Mouse (Mus musculus): ENCODE results near the gene Gm10188. TPM values are rescaled to one million over a fixed set of nuclear protein-coding genes. Genes with fewer than 3 reads are reported as not detected.

The Gm10188 gene
- polyA plus RNA-seq (2014; fragmentation: Nextera tagmentation; extraction: Ambion mirVana) = not detected in 2 replicates

- no peak within 1 kb of the TSS for H3K9ac ChIP-seq (ENCODE audit: low read length)
- no peaks in the 10 kb centered on the region for H3K27me3 ChIP-seq (ENCODE audit: control insufficient read depth, insufficient read depth, low read length)
- H3K27ac ChIP-seq (replicated peaks; ENCODE audit: low read depth, low read length) = no peak within 1 kb of the TSS
- no peaks in the 10 kb centered on the region for H3K36me3 ChIP-seq (ENCODE audit: control insufficient read depth, insufficient read depth, low read length)
- H3K4me2 ChIP-seq (ENCODE audit: low read depth, severe bottlenecking) = no peak within 1 kb of the TSS
- 87% methylated on average over 3 of the region's 3 CpGs for WGBS
- no peaks in the 10 kb centered on the region for H3K4me1 ChIP-seq (ENCODE audit: control insufficient read depth, insufficient read depth, low read length)
- DNase-seq (ENCODE audit: low spot score) (no peak), ATAC-seq (ENCODE audit: insufficient number of reproducible peaks, low FRiP score, low TSS enrichment, low read depth) (no peak)
- no peaks in the 10 kb centered on the region for H3K9me3 ChIP-seq (ENCODE audit: control insufficient read depth, low read length)
- H3K4me3 ChIP-seq (ENCODE audit: low read depth, low read length) = no peak within 1 kb of the TSS
Observed at GRCm38 (mm10) chr1:132229667-132230066, at the start of gene Gm10188. TSS of gene Gm10188 (minus strand) at chr1:132229767.

GRCm38 (mm10) chr1:132277124-132277523 is 47.6 kb upstream of the Gm10188 start:
- Histone ChIP-seq H3K9me3 (ENCODE audit: control insufficient read depth, low read length) (no peaks in the 10 kb centered on the region), H3K4me3 (ENCODE audit: low read depth, low read length) (no peak overlapping the region), H3K27ac (replicated peaks; ENCODE audit: low read depth, low read length) (no peak overlapping the region), H3K27me3 (ENCODE audit: control insufficient read depth, insufficient read depth, low read length) (no peaks in the 10 kb centered on the region), H3K4me1 (ENCODE audit: control insufficient read depth, insufficient read depth, low read length) (no peaks in the 10 kb centered on the region), H3K9ac (ENCODE audit: low read length) (no peak overlapping the region), H3K36me3 (ENCODE audit: control insufficient read depth, insufficient read depth, low read length) (no peaks in the 10 kb centered on the region), H3K4me2 (ENCODE audit: low read depth, severe bottlenecking) (no peak overlapping the region)
- 53% methylated on average over 6 of the region's 6 CpGs for WGBS
- DNase-seq (ENCODE audit: low spot score) = no peak
- no peak for ATAC-seq (ENCODE audit: insufficient number of reproducible peaks, low FRiP score, low TSS enrichment, low read depth)

- Histone ChIP-seq H3K4me1 (ENCODE audit: control insufficient read depth, insufficient read depth, low read length) (no peaks in the 10 kb centered on the region), H3K36me3 (ENCODE audit: control insufficient read depth, insufficient read depth, low read length) (no peaks in the 10 kb centered on the region), H3K4me2 (ENCODE audit: low read depth, severe bottlenecking) (no peak overlapping the region), H3K4me3 (ENCODE audit: low read depth, low read length) (no peak overlapping the region), H3K27me3 (ENCODE audit: control insufficient read depth, insufficient read depth, low read length) (no peaks in the 10 kb centered on the region), H3K27ac (replicated peaks; ENCODE audit: low read depth, low read length) (no peak overlapping the region), H3K9me3 (ENCODE audit: control insufficient read depth, low read length) (no peaks in the 10 kb centered on the region), H3K9ac (ENCODE audit: low read length) (no peak overlapping the region)
- DNase-seq (ENCODE audit: low spot score) (no peak), ATAC-seq (ENCODE audit: insufficient number of reproducible peaks, low FRiP score, low TSS enrichment, low read depth) (no peak)
- WGBS = 66% methylated on average over 3 of the region's 3 CpGs
Observed at GRCm38 (mm10) chr1:132276694-132277093, 47.1 kb upstream of the Gm10188 start.

GRCm38 (mm10) chr1:132271237-132271636 is 41.7 kb upstream of the Gm10188 start:
- Histone ChIP-seq H3K27ac (replicated peaks; ENCODE audit: low read depth, low read length) (no peak overlapping the region), H3K4me3 (ENCODE audit: low read depth, low read length) (no peak overlapping the region), H3K9me3 (ENCODE audit: control insufficient read depth, low read length) (no peaks in the 10 kb centered on the region), H3K36me3 (ENCODE audit: control insufficient read depth, insufficient read depth, low read length) (no peaks in the 10 kb centered on the region), H3K27me3 (ENCODE audit: control insufficient read depth, insufficient read depth, low read length) (no peaks in the 10 kb centered on the region), H3K4me2 (ENCODE audit: low read depth, severe bottlenecking) (no peak overlapping the region), H3K9ac (ENCODE audit: low read length) (no peak overlapping the region), H3K4me1 (ENCODE audit: control insufficient read depth, insufficient read depth, low read length) (no peaks in the 10 kb centered on the region; the same call in 1 of the 2 replicates)
- DNase-seq (ENCODE audit: low spot score) (no peak), ATAC-seq (ENCODE audit: insufficient number of reproducible peaks, low FRiP score, low TSS enrichment, low read depth) (no peak)
- WGBS = 76% methylated on average over 3 of the region's 3 CpGs

- DNase-seq (ENCODE audit: low spot score) (no peak), ATAC-seq (ENCODE audit: insufficient number of reproducible peaks, low FRiP score, low TSS enrichment, low read depth) (no peak)
- Histone ChIP-seq H3K4me3 (ENCODE audit: low read depth, low read length) (no peak overlapping the region), H3K4me1 (ENCODE audit: control insufficient read depth, insufficient read depth, low read length) (peaks cover 6% of the 10 kb centered on the region), H3K4me2 (ENCODE audit: low read depth, severe bottlenecking) (no peak overlapping the region), H3K27me3 (ENCODE audit: control insufficient read depth, insufficient read depth, low read length) (no peaks in the 10 kb centered on the region), H3K9ac (ENCODE audit: low read length) (no peak overlapping the region), H3K9me3 (ENCODE audit: control insufficient read depth, low read length) (no peaks in the 10 kb centered on the region), H3K27ac (replicated peaks; ENCODE audit: low read depth, low read length) (no peak overlapping the region), H3K36me3 (ENCODE audit: control insufficient read depth, insufficient read depth, low read length) (no peaks in the 10 kb centered on the region)
- WGBS = 59% methylated on average over 7 of the region's 7 CpGs
Observed at GRCm38 (mm10) chr1:132268418-132269060, 39.0 kb upstream of the Gm10188 start.

GRCm38 (mm10) chr1:132267959-132268358 is 38.4 kb upstream of the Gm10188 start:
- H3K9me3 ChIP-seq (ENCODE audit: control insufficient read depth, low read length) = no peaks in the 10 kb centered on the region
- H3K4me2 ChIP-seq (ENCODE audit: low read depth, severe bottlenecking) = no peak overlapping the region
- H3K27ac ChIP-seq (replicated peaks; ENCODE audit: low read depth, low read length) = no peak overlapping the region
- no peak overlapping the region for H3K4me3 ChIP-seq (ENCODE audit: low read depth, low read length)
- no peak for DNase-seq (ENCODE audit: low spot score)
- H3K4me1 ChIP-seq (ENCODE audit: control insufficient read depth, insufficient read depth, low read length) = peaks cover 6% of the 10 kb centered on the region
- H3K9ac ChIP-seq (ENCODE audit: low read length) = no peak overlapping the region
- WGBS = 62% methylated on average over 2 of the region's 2 CpGs
- no peak for ATAC-seq (ENCODE audit: insufficient number of reproducible peaks, low FRiP score, low TSS enrichment, low read depth)
- H3K36me3 ChIP-seq (ENCODE audit: control insufficient read depth, insufficient read depth, low read length) = no peaks in the 10 kb centered on the region
- H3K27me3 ChIP-seq (ENCODE audit: control insufficient read depth, insufficient read depth, low read length) = no peaks in the 10 kb centered on the region

- Histone ChIP-seq H3K4me2 (ENCODE audit: low read depth, severe bottlenecking) (no peak overlapping the region), H3K9me3 (ENCODE audit: control insufficient read depth, low read length) (no peaks in the 10 kb centered on the region), H3K36me3 (ENCODE audit: control insufficient read depth, insufficient read depth, low read length) (no peaks in the 10 kb centered on the region), H3K27me3 (ENCODE audit: control insufficient read depth, insufficient read depth, low read length) (no peaks in the 10 kb centered on the region), H3K9ac (ENCODE audit: low read length) (no peak overlapping the region), H3K4me1 (ENCODE audit: control insufficient read depth, insufficient read depth, low read length) (peaks cover 6% of the 10 kb centered on the region), H3K4me3 (ENCODE audit: low read depth, low read length) (no peak overlapping the region), H3K27ac (replicated peaks; ENCODE audit: low read depth, low read length) (no peak overlapping the region)
- 57% methylated on average over 8 of the region's 8 CpGs for WGBS
- DNase-seq (ENCODE audit: low spot score) (no peak), ATAC-seq (ENCODE audit: insufficient number of reproducible peaks, low FRiP score, low TSS enrichment, low read depth) (no peak)
Observed at GRCm38 (mm10) chr1:132266791-132267557, 37.4 kb upstream of the Gm10188 start.

- Histone ChIP-seq H3K9me3 (ENCODE audit: control insufficient read depth, low read length) (no peaks in the 10 kb centered on the region), H3K4me3 (ENCODE audit: low read depth, low read length) (no peak overlapping the region), H3K4me1 (ENCODE audit: control insufficient read depth, insufficient read depth, low read length) (peaks cover 6% of the 10 kb centered on the region), H3K27me3 (ENCODE audit: control insufficient read depth, insufficient read depth, low read length) (no peaks in the 10 kb centered on the region), H3K27ac (replicated peaks; ENCODE audit: low read depth, low read length) (no peak overlapping the region), H3K9ac (ENCODE audit: low read length) (no peak overlapping the region), H3K4me2 (ENCODE audit: low read depth, severe bottlenecking) (no peak overlapping the region), H3K36me3 (ENCODE audit: control insufficient read depth, insufficient read depth, low read length) (no peaks in the 10 kb centered on the region)
- ATAC-seq (ENCODE audit: insufficient number of reproducible peaks, low FRiP score, low TSS enrichment, low read depth) (no peak), DNase-seq (ENCODE audit: low spot score) (no peak)
- 88% methylated on average over 10 of the region's 10 CpGs for WGBS
Observed at GRCm38 (mm10) chr1:132265936-132266335, 36.4 kb upstream of the Gm10188 start.

All from limb, embryonic 11.5 days (tissue).